Mouse (Mus musculus): ENCODE results near the gene Sptlc2.

Gene Sptlc2

GRCm38 (mm10) chr12:87388122-87388774 is at the start of gene Sptlc2:
TSS of gene Sptlc2 (minus strand) at chr12:87388355.
- peak; percentile 99 for DNase-seq (ENCODE audit: extremely low read depth, low read depth, low spot score)

DNA sequence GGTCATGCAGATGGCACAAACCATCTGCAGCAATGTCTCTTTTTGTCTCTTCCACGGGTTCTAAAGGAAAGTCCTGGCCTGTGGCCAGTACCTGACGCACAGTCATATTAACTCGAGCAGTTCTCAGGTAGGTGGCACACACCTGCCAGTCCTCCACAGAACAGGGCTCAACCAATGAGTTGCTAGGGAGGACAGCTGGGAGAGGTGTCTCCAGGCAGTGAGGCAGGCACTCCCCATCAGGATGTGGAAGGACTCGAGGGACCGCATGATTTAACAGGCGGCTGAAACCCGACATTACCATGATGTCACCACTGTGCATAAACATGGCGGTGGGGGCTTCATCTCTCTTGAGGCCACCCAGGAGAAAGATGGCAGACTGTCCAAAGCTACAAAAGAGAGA is 40.7 kb upstream of the Sptlc2 start:
- DNase-seq (ENCODE audit: extremely low read depth, low read depth, low spot score), result no peak

- no peak for DNase-seq (ENCODE audit: extremely low read depth, low read depth, low spot score)
Measured at GRCm38 (mm10) chr12:87428295-87428694, 40.1 kb upstream of the Sptlc2 start.

DNA sequence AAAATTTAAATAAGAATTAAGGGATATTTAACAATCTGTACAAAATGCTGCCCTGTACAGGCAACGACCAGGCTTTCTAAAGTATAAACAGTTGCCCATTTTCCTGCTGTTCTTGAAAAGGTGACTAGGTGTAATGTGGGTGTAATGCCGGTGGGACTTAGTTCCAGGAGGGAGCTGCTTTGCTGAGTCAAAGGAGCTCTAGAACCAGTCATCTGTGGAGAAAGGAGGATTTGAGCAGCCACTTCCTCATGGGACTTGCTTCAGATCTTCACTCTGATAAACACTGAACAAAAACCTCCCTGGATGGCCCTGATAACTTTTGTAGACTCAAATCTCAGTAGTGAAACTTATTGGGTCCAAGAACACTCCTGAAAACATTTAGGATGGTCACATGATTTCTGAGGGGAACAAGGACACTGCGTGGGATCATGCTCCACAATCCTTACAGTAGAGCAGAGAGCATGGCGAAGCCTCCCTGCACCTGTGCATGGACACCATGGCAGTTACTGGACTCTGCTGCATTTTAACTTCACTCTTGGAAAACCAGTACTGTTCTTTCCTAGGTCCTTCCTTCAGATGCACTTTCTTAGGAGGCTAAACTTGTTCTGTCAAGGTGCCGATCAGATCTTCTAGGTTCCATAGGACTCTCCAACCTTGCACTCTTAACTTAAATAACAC is 38.3 kb upstream of the Sptlc2 start:
- DNase-seq (ENCODE audit: extremely low read depth, low read depth, low spot score), result no peak

DNA sequence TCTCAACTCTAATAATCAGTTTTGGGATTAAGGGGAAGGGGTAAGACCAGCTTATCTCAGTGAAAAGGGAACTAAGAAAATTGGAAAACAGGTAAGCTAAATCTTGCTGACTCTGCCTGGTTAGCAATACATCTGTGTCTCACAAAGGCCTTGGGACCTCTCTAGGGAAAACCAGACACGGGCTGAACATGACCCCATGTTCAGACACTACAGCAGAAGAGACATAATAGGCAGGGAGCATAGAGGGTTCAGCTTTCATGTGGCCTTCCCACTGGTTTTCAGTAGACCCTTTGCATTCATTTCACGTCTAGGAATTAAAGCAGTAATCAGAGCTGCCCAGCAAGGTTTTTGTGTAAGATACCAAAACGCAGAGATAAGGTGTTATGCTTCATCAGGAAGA is 36.4 kb upstream of the Sptlc2 start:
- DNase-seq (ENCODE audit: extremely low read depth, low read depth, low spot score), result no peak

- no peak for DNase-seq (ENCODE audit: extremely low read depth, low read depth, low spot score)
Measured at GRCm38 (mm10) chr12:87423700-87424099, 35.5 kb upstream of the Sptlc2 start.

- no peak for DNase-seq (ENCODE audit: extremely low read depth, low read depth, low spot score)
Measured at GRCm38 (mm10) chr12:87421708-87422507, 33.8 kb upstream of the Sptlc2 start.

DNA sequence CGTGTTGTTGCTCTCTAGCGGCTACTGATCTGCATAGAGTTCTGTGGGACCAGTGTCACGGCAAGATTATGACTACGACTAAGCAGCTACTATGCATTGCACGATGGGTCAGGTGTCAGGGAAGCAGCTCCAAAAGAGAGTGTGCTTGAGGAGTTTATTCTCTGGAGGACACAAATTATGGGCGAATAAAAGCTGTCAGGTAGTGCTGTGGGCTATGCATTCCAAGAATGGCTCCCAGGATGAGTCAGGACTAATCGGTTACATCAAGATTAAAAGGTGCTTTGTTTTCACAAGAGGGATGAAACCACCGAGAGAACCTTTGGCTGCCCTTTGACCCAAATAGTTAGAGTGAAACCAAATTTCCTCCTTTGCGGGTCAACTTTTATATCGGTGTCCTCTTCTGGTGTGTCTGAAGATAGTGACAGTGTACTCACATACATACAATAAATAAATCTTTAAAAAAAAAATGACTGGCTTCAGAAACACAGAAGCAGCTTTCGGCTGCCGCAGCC is 31.9 kb upstream of the Sptlc2 start:
- DNase-seq (ENCODE audit: extremely low read depth, low read depth, low spot score), result peak; percentile 40

DNA sequence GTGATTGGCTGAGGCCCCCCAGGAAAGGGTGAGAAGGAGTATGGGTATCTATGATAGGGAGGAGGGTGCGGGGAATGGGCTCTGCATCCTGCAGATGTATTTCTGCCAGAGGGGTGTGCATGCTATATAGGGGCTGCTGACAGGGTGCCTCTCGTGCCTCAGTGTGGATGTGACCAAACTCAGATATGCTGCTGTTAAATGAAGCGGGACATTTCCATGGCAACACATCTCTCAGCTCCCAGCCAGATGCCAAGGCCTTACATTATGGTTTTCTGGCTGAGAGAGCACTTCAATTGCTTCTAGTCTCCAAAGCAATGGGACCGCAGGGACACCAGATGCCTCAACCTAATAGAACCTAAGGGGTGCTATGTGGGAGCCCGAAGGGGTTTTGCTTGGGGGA is 30.8 kb upstream of the Sptlc2 start:
- DNase-seq (ENCODE audit: extremely low read depth, low read depth, low spot score), result no peak

GRCm38 (mm10) chr12:87416690-87417089 is 28.5 kb upstream of the Sptlc2 start:
- no peak for DNase-seq (ENCODE audit: extremely low read depth, low read depth, low spot score)

GRCm38 (mm10) chr12:87415358-87415757 is 27.2 kb upstream of the Sptlc2 start:
- no peak for DNase-seq (ENCODE audit: extremely low read depth, low read depth, low spot score)

- no peak for DNase-seq (ENCODE audit: extremely low read depth, low read depth, low spot score)
Measured at GRCm38 (mm10) chr12:87413179-87413790, 25.1 kb upstream of the Sptlc2 start.

DNA sequence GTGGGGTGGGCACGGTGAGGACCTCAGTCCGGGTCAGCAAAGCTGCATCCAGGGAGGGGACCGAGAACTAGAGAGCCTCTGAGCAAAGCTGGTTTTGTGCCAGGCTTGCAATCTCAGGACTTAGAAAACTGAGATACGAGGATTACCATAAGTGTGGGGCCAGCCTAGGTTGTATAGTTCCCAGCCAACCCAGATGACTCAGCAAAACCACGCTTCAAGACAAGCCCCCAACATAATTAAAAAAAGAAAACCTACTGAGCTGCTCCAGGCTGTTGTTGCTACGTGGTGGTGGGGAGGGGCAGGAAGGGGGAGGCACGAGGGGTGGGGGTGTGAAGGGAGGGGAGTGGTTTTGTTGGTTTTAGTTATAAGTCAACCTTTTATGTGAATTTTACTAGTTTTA is 22.8 kb upstream of the Sptlc2 start:
- no peak for DNase-seq (ENCODE audit: extremely low read depth, low read depth, low spot score)

DNA sequence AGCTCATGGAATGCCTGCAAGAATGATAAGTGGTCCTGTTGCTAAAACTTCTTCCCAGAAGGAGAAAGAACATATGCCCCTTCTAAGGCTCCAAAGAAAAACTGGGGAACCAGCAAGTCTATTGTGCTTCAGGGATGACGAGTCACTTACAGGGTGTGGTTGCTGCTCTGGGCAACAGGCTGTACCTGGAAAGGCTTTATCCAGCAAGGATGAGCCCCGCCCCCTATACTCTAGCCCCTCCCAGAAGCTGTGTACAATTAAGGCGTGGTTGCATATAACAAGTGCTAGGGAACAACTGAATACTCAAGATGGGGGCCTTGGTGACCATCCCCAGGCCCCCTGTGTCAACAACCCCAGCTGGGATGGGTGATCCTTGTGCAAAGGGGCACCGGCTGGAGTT is 21.0 kb upstream of the Sptlc2 start:
- no peak for DNase-seq (ENCODE audit: extremely low read depth, low read depth, low spot score)

GRCm38 (mm10) chr12:87407869-87408605 is 19.9 kb upstream of the Sptlc2 start:
- no peak for DNase-seq (ENCODE audit: extremely low read depth, low read depth, low spot score)

GRCm38 (mm10) chr12:87405721-87406120 is 17.6 kb upstream of the Sptlc2 start:
- no peak for DNase-seq (ENCODE audit: extremely low read depth, low read depth, low spot score)

- DNase-seq (ENCODE audit: extremely low read depth, low read depth, low spot score), result no peak
Measured at GRCm38 (mm10) chr12:87405165-87405564, 17.0 kb upstream of the Sptlc2 start.

DNA sequence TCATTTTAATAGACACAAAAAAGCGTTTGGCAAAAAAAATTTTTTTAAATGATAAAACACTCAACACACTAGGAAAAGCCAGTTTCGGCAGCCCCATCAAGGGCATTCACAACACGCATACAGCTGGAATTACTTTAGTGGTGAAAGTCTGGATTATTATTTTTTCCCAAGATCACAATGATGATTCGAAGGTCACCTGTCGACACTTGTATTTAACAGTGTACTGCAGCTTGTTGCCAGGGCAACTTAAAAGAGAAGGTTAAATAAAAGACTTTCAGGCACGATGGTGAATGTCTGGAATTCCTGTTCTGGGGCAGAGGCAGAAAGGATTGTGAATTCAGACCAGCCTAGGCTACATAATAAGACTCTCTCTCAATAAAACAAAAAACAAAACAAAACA is 13.7 kb upstream of the Sptlc2 start:
- no peak for DNase-seq (ENCODE audit: extremely low read depth, low read depth, low spot score)

DNA sequence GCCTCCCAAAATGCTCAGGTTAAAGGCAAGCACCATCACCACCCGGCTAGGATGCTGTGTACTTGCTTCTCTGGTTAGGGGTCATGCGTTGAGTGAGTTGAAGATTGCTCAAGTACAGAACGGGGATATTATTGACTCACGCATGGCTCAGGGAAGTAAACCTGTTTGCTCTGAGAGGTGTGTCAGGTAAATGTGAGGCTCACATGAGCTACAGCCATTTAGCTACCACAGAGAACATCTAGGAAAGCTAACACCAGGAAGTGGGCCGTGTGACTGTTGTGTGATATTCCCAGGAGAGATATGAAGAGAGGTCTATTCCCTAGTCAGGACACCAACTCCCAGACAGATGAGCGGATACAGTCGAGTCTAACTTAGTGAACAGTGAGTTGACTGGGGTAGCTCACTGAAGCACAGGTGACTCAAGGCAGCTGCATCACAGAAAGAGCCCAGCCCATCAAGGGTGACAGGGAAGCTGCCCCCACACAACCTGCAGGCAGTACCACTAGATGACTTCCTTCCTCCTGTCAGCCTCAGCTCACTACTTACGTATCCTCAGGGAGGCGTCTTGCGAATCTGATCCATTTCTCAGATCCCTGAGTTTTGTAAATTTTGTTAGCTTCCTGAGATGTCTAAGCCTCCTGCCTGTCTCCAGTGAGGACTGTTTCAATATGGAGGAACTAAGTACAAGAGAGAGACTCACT is 11.1 kb upstream of the Sptlc2 start:
- no peak for DNase-seq (ENCODE audit: extremely low read depth, low read depth, low spot score)

DNA sequence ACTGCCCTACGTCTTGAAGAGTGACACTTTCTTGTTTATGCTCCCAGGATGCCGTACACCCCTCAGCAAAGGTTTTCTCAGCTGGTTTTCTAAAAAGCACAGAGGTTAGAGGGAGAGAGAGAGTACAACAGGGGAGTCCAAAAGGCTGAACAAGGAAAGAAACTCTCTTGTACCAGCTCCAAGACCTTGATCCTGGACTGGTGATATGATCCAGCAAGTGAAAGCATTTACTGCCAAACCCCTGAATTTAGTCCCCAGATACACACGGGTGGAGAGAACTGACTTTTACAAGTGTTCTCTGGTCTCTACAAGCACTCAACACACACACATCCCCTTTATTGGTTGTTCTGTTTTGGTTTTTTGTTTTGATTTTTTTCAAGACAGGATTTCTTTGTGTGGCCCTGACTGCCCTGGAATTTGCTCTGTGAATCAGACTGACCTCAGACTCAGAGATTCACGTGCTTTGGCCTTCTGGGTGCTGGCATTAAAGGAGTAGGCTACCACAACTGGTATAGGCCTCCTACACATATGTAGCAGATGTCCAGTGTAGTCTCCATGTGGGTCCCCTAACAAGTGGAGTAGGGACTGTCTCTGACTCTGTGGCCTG is 9.8 kb upstream of the Sptlc2 start:
- no peak for DNase-seq (ENCODE audit: extremely low read depth, low read depth, low spot score)

Data from fat pad, adult 2 months (tissue).